Mouse (Mus musculus) testis, adult 2 months (tissue): ENCODE data around the gene Tgfa. TPM values are rescaled to one million over a fixed set of nuclear protein-coding genes. Genes with fewer than 3 reads are reported as not detected.

Experiments
- H3K27ac ChIP-seq: fragments of 200-500 bp; 2 replicates; pipeline ENCODE4 v1.5.1; 2012; ENCODE audit warnings: low read depth, low read length; ENCODE audit not compliant: control insufficient read depth, insufficient read depth
- H3K27me3 ChIP-seq: fragments of 200-500 bp; 2 replicates; pipeline ENCODE4 v1.6.1; 2012; ENCODE audit warnings: mild to moderate bottlenecking, low read length, moderate library complexity; ENCODE audit not compliant: control insufficient read depth, insufficient read depth
- H3K36me3 ChIP-seq: fragments of 200-500 bp; 2 replicates; pipeline ENCODE4 v1.6.1; 2012; ENCODE audit warnings: mild to moderate bottlenecking, low read length; ENCODE audit not compliant: control insufficient read depth, insufficient read depth
- H3K4me1 ChIP-seq: fragments of 200-500 bp; 2 replicates; pipeline ENCODE4 v1.6.1; 2012; ENCODE audit warnings: low read length; ENCODE audit not compliant: control insufficient read depth, insufficient read depth
- H3K4me3 ChIP-seq: fragments of 200-500 bp; 2 replicates; pipeline ENCODE4 v1.5.1; 2012; ENCODE audit warnings: low read depth, mild to moderate bottlenecking, low read length, moderate library complexity, mixed read lengths; ENCODE audit not compliant: control insufficient read depth
- CTCF ChIP-seq: fragments of 200-500 bp; IDR thresholded peaks from 2 replicates; pipeline ENCODE4 v1.5.1; 2012; ENCODE audit warnings: low read depth, mild to moderate bottlenecking, inconsistent platforms, low read length, moderate library complexity; ENCODE audit not compliant: control insufficient read depth, insufficient read depth, insufficient replicate concordance
- POLR2A ChIP-seq: fragments of 200-500 bp; IDR thresholded peaks from 2 replicates; pipeline ENCODE4 v1.6.1; 2012; ENCODE audit warnings: low read depth, mild to moderate bottlenecking, inconsistent platforms, low read length, moderate library complexity; ENCODE audit not compliant: control insufficient read depth
- polyA plus RNA-seq: library from polyadenylated mRNA; depleted of rRNA; stranded (reverse); fragments of >200 nt; gene quantifications from 2 replicates; pipeline ENCODE4 v1.2.3, GENCODE M21; 2012; rRNA removed

Tgfa gene
- polyA plus RNA-seq, 1 experiment = 2.7 TPM

DNA sequence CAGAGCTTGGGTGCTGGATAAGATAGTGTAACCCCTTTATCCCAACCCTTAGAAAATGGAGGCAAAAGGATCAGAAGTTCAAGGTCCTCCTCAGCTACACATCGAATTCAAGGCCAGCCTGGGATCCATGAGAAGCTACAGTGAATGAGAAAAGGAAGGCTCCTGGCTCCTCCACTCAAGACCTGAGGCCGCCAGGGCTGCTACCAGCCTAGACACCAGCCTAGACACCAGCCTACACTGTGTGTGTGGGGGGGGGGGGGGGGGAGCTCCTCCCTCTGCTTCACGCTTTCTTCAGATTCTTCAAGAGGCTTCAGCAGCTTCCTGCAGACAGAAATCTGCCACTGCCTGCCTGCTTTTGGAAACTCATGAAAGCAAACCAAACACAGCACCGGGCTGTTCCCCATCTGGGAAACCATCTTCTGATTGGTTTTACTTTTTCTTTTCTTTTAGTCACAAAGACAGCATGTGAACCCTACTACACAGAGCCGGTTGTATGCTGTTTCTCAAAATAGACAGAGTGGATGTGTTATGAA lies 127.1 kb downstream of the Tgfa start:
- Histone ChIP-seq H3K27me3 (no peaks in the 10 kb centered on the region), H3K4me1 (no peaks in the 10 kb centered on the region; the same call in 1 of the 2 replicates), H3K4me3 (no peak overlapping the region), H3K36me3 (no peaks in the 10 kb centered on the region), H3K27ac (no peak overlapping the region)
- TF ChIP-seq CTCF (no peak), POLR2A (no peak)

DNA sequence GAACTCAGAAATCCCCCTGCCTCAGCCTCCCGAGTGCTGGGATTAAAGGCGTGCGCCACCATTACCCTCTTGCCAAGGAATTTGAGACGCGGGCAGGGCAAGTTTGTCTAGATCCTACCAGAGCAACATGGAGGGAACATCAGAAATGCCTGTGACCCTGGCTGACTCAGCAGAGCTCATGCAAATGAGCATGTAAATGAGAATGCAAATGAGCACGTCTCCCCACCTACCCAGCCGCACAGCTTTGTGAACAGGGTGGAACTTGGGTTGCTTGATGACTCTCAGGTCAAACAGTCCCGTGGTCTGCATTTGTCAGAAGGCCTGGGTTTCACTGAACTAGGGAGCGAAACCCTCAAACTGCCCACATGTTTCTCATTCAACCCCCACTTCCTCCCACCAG lies 128.0 kb downstream of the Tgfa start:
- H3K27ac ChIP-seq = no peak overlapping the region

DNA sequence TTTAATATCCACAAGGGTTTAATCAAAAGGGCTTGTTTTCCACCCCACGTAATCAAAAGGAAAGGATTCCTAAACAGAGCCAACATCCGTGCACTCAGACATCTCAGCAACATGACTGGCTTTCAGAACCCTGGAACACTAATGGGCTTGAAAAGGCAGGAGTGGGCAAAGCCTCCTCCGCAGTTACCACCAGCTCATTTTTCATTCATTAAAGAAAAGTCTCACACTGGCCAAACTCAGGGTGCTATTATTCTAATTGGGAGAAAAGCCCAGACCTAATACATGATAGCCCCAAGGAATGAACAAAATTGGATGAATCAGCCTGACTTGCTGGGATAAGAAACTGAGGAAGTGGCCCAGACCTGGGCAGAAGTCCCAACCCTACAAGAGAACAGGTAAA lies 129.4 kb downstream of the Tgfa start:
- Histone ChIP-seq H3K4me3 (no peak overlapping the region), H3K36me3 (no peaks in the 10 kb centered on the region), H3K4me1 (no peaks in the 10 kb centered on the region; the same call in 1 of the 2 replicates), H3K27ac (no peak overlapping the region), H3K27me3 (no peaks in the 10 kb centered on the region)
- TF ChIP-seq POLR2A = no peak
- no peak for TF ChIP-seq CTCF

More for the DNA sequence above, 128.0 kb downstream of the Tgfa start:
- Histone ChIP-seq H3K4me3 (no peak overlapping the region), H3K36me3 (no peaks in the 10 kb centered on the region), H3K27me3 (no peaks in the 10 kb centered on the region), H3K4me1 (no peaks in the 10 kb centered on the region; the same call in 1 of the 2 replicates)
- TF ChIP-seq POLR2A = no peak

Other genes with a start within 250 kb of the Tgfa start
- gene Dusp11, start 233.6 kb upstream of the Tgfa start, polyA plus RNA-seq = 12.2 and 15.7 TPM in 2 replicates
- 0.99 and 1.6 TPM in 2 replicates for gene Figla, start 179.1 kb upstream of the Tgfa start, polyA plus RNA-seq
- 1.6 and 1.7 TPM in 2 replicates for gene Add2, start 166.5 kb upstream of the Tgfa start, polyA plus RNA-seq
- 13.4 and 16.4 TPM in 2 replicates for gene Fam136a, start 170.4 kb downstream of the Tgfa start, polyA plus RNA-seq
- gene Snrpg, start 176.1 kb downstream of the Tgfa start, polyA plus RNA-seq = 68.3 and 87.3 TPM in 2 replicates
- 4.8 and 5.0 TPM in 2 replicates for gene Pcyox1, start 201.9 kb downstream of the Tgfa start, polyA plus RNA-seq
- 9.0 and 9.7 TPM in 2 replicates for gene Tia1, start 209.0 kb downstream of the Tgfa start, polyA plus RNA-seq
- 2.8 and 3.1 TPM in 2 replicates for gene Gm44790, start 231.4 kb downstream of the Tgfa start, polyA plus RNA-seq
- gene C87436, start 243.2 kb downstream of the Tgfa start, polyA plus RNA-seq = 77.1 and 82.3 TPM in 2 replicates